11 mouse cellular contexts compared by ENCODE assay signal in the genomic region with DNA sequence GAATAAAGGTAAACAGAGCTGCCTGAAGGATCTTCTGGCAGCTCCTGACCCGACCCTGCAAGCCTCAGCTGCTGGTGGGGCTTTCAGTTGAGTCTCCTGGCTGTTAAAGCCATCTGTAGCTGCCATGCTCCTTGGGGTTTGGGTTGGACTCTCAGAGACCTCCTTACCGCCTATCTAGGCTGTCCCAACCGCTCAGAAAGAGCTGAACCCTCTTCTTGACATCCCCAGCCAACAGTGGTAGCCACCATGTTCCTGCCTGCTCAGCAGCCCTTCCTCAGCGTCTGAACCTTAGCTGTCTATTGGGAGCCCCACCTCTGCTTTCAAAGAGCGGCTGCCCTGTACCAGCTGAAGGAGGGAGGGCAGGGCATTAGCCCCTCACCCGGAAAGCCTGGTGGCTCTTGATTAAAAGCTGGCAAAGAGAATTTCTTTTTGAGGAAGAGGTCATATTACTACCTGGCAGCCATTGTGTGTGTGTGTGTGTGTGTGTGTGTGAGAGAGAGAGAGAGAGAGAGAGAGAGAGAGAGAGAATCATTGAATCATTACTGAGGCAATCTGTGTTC. TPM values are rescaled to one million over a fixed set of nuclear protein-coding genes. Genes with fewer than 3 reads are reported as not detected.
A peak's percentile ranks its signal among the peaks of the same experiment; 100 is the strongest.
DNase-seq lines count a peak whose midpoint lies in the region; ATAC-seq lines count a peak whose summit lies in the region.
"Had no signal": no experiment of that assay in that cellular context is flagged by ENCODE, and none has a peak within 500 bp of the region (broad histone marks: within the 10 kb centered on the region; RNA-seq: fewer than 3 reads in every experiment).

No protein-coding gene starts in this region.

- WGBS in heart, embryonic 13.5 days, result 32% methylated on average over 6 of the region's 6 CpGs
- 54% methylated on average over 6 of the region's 6 CpGs for WGBS in midbrain, embryonic 10.5 days
- 59% methylated on average over 6 of the region's 6 CpGs for WGBS in midbrain, embryonic 13.5 days
- 9% methylated on average over 6 of the region's 6 CpGs for WGBS in liver, embryonic 15.5 days (ENCODE audit: insufficient replicate concordance)

- H3K4me2 ChIP-seq in heart, embryonic 13.5 days, result peak overlapping the region; percentile 31; the same call in 1 of the 2 replicates
- H3K4me2 ChIP-seq in midbrain, embryonic 13.5 days (replicated peaks), result no peak overlapping the region
- H3K4me2 ChIP-seq in liver, embryonic 15.5 days, result peak overlapping the region; percentile 27
- H3K4me2 ChIP-seq: forebrain, embryonic 12.5 days; limb, embryonic 12.5 days had no signal

- no peak for DNase-seq in heart, adult 11 months
- DNase-seq in midbrain, embryonic 10.5 days (ENCODE audit: low spot score), result no peak
- no peak for DNase-seq in frontal cortex, postnatal 25 days (ENCODE audit: low spot score in 2 of 2)
- no peak for DNase-seq in frontal cortex, postnatal 36 days (ENCODE audit: low spot score in 2 of 2)

- peaks cover 24% of the 10 kb centered on the region for H3K27me3 ChIP-seq in heart, embryonic 13.5 days (replicated peaks)
- H3K27me3 ChIP-seq in midbrain, embryonic 10.5 days (ENCODE audit: low read depth, poor library complexity, severe bottlenecking), result peaks cover 16% of the 10 kb centered on the region; the same call in 1 of the 2 replicates
- H3K27me3 ChIP-seq in midbrain, embryonic 13.5 days, result 0 out of 2 replicates have a peak, but pooled peaks cover 7% of the 10 kb centered on the region
- H3K27me3 ChIP-seq in liver, embryonic 15.5 days, result no peaks in the 10 kb centered on the region; the same call in 1 of the 2 replicates
- H3K27me3 ChIP-seq: forebrain, embryonic 12.5 days; limb, embryonic 12.5 days had no signal

- peak overlapping the region; percentile 65 for H3K27ac ChIP-seq in heart, embryonic 13.5 days (replicated peaks)
- peak overlapping the region; percentile 66; the same call in 1 of the 2 replicates for H3K27ac ChIP-seq in midbrain, embryonic 10.5 days (replicated peaks)
- no peak overlapping the region for H3K27ac ChIP-seq in midbrain, embryonic 13.5 days
- no peak overlapping the region for H3K27ac ChIP-seq in liver, embryonic 15.5 days (replicated peaks)
- H3K27ac ChIP-seq: forebrain, embryonic 12.5 days; limb, embryonic 12.5 days had no signal

- peaks cover 6% of the 10 kb centered on the region; the same call in 1 of the 2 replicates for H3K9me3 ChIP-seq in heart, embryonic 13.5 days
- H3K9me3 ChIP-seq in midbrain, embryonic 10.5 days (replicated peaks), result peaks cover 6% of the 10 kb centered on the region
- no peaks in the 10 kb centered on the region for H3K9me3 ChIP-seq in midbrain, embryonic 13.5 days
- H3K9me3 ChIP-seq in liver, embryonic 15.5 days (replicated peaks), result 0 out of 2 replicates have a peak, but pooled peaks cover 3% of the 10 kb centered on the region

- no peak for ATAC-seq in heart, embryonic 13.5 days (ENCODE audit: extremely low read depth, insufficient number of reproducible peaks, low FRiP score, low TSS enrichment)
- no peak for ATAC-seq in midbrain, embryonic 13.5 days
- no peak for ATAC-seq in liver, embryonic 15.5 days (ENCODE audit: insufficient read depth)
- no peak for ATAC-seq in activated CD4-positive, CD25-positive, alpha-beta regulatory T cell, adult 4 months
- ATAC-seq: CD4-positive, CD25-positive, alpha-beta regulatory T cell, adult 4 months had no signal

- H3K36me3 ChIP-seq in heart, embryonic 13.5 days, result no peaks in the 10 kb centered on the region
- no peaks in the 10 kb centered on the region for H3K36me3 ChIP-seq in midbrain, embryonic 10.5 days
- H3K36me3 ChIP-seq in midbrain, embryonic 13.5 days, result no peaks in the 10 kb centered on the region
- H3K36me3 ChIP-seq in liver, embryonic 15.5 days (replicated peaks), result no peaks in the 10 kb centered on the region
- H3K36me3 ChIP-seq: forebrain, embryonic 12.5 days; limb, embryonic 12.5 days had no signal

- no peak overlapping the region for H3K9ac ChIP-seq in heart, embryonic 13.5 days
- no peak overlapping the region for H3K9ac ChIP-seq in midbrain, embryonic 13.5 days (replicated peaks)
- H3K9ac ChIP-seq in liver, embryonic 15.5 days, result no peak overlapping the region
- H3K9ac ChIP-seq: forebrain, embryonic 12.5 days; limb, embryonic 12.5 days had no signal

- peaks cover 36% of the 10 kb centered on the region for H3K4me1 ChIP-seq in heart, embryonic 13.5 days
- peaks cover 50% of the 10 kb centered on the region for H3K4me1 ChIP-seq in midbrain, embryonic 10.5 days
- no peaks in the 10 kb centered on the region for H3K4me1 ChIP-seq in midbrain, embryonic 13.5 days (replicated peaks)
- H3K4me1 ChIP-seq in liver, embryonic 15.5 days (replicated peaks), result peaks cover 21% of the 10 kb centered on the region

- H3K4me3 ChIP-seq in heart, embryonic 13.5 days, result no peak overlapping the region
- H3K4me3 ChIP-seq in midbrain, embryonic 10.5 days, result no peak overlapping the region
- H3K4me3 ChIP-seq in midbrain, embryonic 13.5 days (replicated peaks), result no peak overlapping the region
- H3K4me3 ChIP-seq in liver, embryonic 15.5 days (replicated peaks), result no peak overlapping the region
- H3K4me3 ChIP-seq: forebrain, embryonic 12.5 days; limb, embryonic 12.5 days had no signal

RNA-seq across cellular contexts. Expression of a gene that starts 14.3 kb away (rescaled TPM):
- 3.9 and 4.0 TPM in 2 replicates for polyA plus RNA-seq in heart, embryonic 13.5 days (2015; fragmentation: Nextera tagmentation; extraction: Ambion mirVana)
- polyA plus RNA-seq in midbrain, embryonic 10.5 days (2016; fragmentation: Nextera tagmentation; extraction: Ambion mirVana), result 1.2 TPM in 2 replicates
- 0.48 and 0.71 TPM in 2 replicates for polyA plus RNA-seq in midbrain, embryonic 13.5 days (2015; fragmentation: Nextera tagmentation; extraction: Ambion mirVana)
- 10.6 and 12.8 TPM in 2 replicates for polyA plus RNA-seq in liver, embryonic 15.5 days (2015; fragmentation: Nextera tagmentation; extraction: Ambion mirVana)
- polyA plus RNA-seq in activated CD4-positive, CD25-positive, alpha-beta regulatory T cell, adult 4 months (2017; shearing (Covaris generic)), result 10 to 100 TPM; 66.1 to 93.0 TPM

RNA-seq across cellular contexts. Expression of a gene that starts 52.3 kb away (rescaled TPM):
- 2.1 and 2.3 TPM in 2 replicates for polyA plus RNA-seq in heart, embryonic 13.5 days (2015; fragmentation: Nextera tagmentation; extraction: Ambion mirVana)
- 1.2 TPM in 2 replicates for polyA plus RNA-seq in midbrain, embryonic 10.5 days (2016; fragmentation: Nextera tagmentation; extraction: Ambion mirVana)
- 0.41 and 0.58 TPM in 2 replicates for polyA plus RNA-seq in midbrain, embryonic 13.5 days (2015; fragmentation: Nextera tagmentation; extraction: Ambion mirVana)
- polyA plus RNA-seq in liver, embryonic 15.5 days (2015; fragmentation: Nextera tagmentation; extraction: Ambion mirVana), result 6.6 and 7.5 TPM in 2 replicates
- under 1 TPM in 1 of 2 experiments, not detected in 1; 0.42 TPM for polyA plus RNA-seq in activated CD4-positive, CD25-positive, alpha-beta regulatory T cell, adult 4 months (2017; shearing (Covaris generic))

Comparison
In these comparisons a context has a peak if more than half of its experiments do, and no peak if none do; other contexts are left out.
1. H3K27ac ChIP-seq: peak in heart, embryonic 13.5 days (single experiment) and midbrain, embryonic 10.5 days (single experiment); none in midbrain, embryonic 13.5 days (single experiment) and liver, embryonic 15.5 days (single experiment).